Mouse (Mus musculus) limb, embryonic 12.5 days (tissue): ENCODE results near the gene Pin1rt1. TPM values are rescaled to one million over a fixed set of nuclear protein-coding genes. Genes with fewer than 3 reads are reported as not detected.

ENCODE experiments used
- ATAC-seq: fragments of 200-750 bp; cut with Nextera tagmentation; 2 replicates; pipeline ENCODE4 v1.8.0; 2017; ENCODE audit warnings: low read depth, moderate TSS enrichment; ENCODE audit not compliant: insufficient number of reproducible peaks, insufficient read depth, low FRiP score, low TSS enrichment
- H3K27ac ChIP-seq: fragments of 300-500 bp; sonication (generic); 2 replicates; pipeline ENCODE4 v1.5.1; 2016; ENCODE audit warnings: mild to moderate bottlenecking, moderate library complexity
- H3K27me3 ChIP-seq: fragments of 300-500 bp; sonication (generic); 2 replicates; pipeline ENCODE4 v1.6.1; 2016; ENCODE audit warnings: mild to moderate bottlenecking, moderate library complexity
- H3K36me3 ChIP-seq: fragments of 300-500 bp; sonication (generic); 2 replicates; pipeline ENCODE4 v1.6.1; 2016; ENCODE audit warnings: mild to moderate bottlenecking, moderate library complexity
- H3K4me1 ChIP-seq: fragments of 300-500 bp; sonication (generic); replicated peaks from 2 replicates; pipeline ENCODE4 v1.6.1; 2016
- H3K4me2 ChIP-seq: fragments of 300-500 bp; sonication (generic); 2 replicates; pipeline ENCODE4 v1.6.1; 2016; ENCODE audit warnings: mild to moderate bottlenecking, moderate library complexity
- H3K4me3 ChIP-seq: fragments of 300-500 bp; sonication (generic); replicated peaks from 2 replicates; pipeline ENCODE4 v1.5.1; 2016; ENCODE audit warnings: mild to moderate bottlenecking
- H3K9ac ChIP-seq: fragments of 300-500 bp; sonication (generic); replicated peaks from 2 replicates; pipeline ENCODE4 v1.6.1; 2016; ENCODE audit warnings: mild to moderate bottlenecking, moderate library complexity
- H3K9me3 ChIP-seq: fragments of 300-500 bp; sonication (generic); 2 replicates; pipeline ENCODE4 v1.6.1; 2016; ENCODE audit warnings: mild to moderate bottlenecking, moderate library complexity
- WGBS: fragments of 180-500 bp; shearing (Covaris S2); methylation state at CpG from one replicate; pipeline ENCODE4 v1.1.7; 2016; 5-methylcytosine and 5-hydroxymethylcytosine counted together
- polyA plus RNA-seq: library from polyadenylated mRNA; unstranded; fragments of >200 nt; fragmentation: Nextera tagmentation; extraction: Ambion mirVana; gene quantifications from 2 replicates; pipeline ENCODE4 v1.2.1, GENCODE M21; 2016

The Pin1rt1 gene
- polyA plus RNA-seq = 0.24 TPM in 1 of 2 replicates, not detected in the other

- no peak for ATAC-seq
- H3K9me3 ChIP-seq = no peaks in the 10 kb centered on the region
- H3K36me3 ChIP-seq = no peaks in the 10 kb centered on the region
- H3K9ac ChIP-seq = no peak within 1 kb of the TSS
- H3K4me2 ChIP-seq = no peak within 1 kb of the TSS
- 87% methylated on average over 4 of the region's 4 CpGs for WGBS
- H3K27ac ChIP-seq = no peak within 1 kb of the TSS
- H3K4me3 ChIP-seq = no peak within 1 kb of the TSS
- peaks cover 3% of the 10 kb centered on the region; the same call in 1 of the 2 replicates for H3K4me1 ChIP-seq
- 0 out of 2 replicates have a peak, but pooled peaks cover 6% of the 10 kb centered on the region for H3K27me3 ChIP-seq
Observed at GRCm38 (mm10) chr2:104716279-104716678, at the start of gene Pin1rt1. Gene Pin1rt1, minus strand, starts transcription at chr2:104716379.

GRCm38 (mm10) chr2:104764018-104764417, 47.8 kb upstream of the Pin1rt1 start:
- no peak overlapping the region for H3K27ac ChIP-seq
- H3K4me1 ChIP-seq = no peaks in the 10 kb centered on the region
- 91% methylated on average over 4 of the region's 4 CpGs for WGBS
- no peaks in the 10 kb centered on the region for H3K27me3 ChIP-seq
- no peak for ATAC-seq
- H3K4me2 ChIP-seq = no peak overlapping the region
- no peak overlapping the region for H3K4me3 ChIP-seq
- H3K9ac ChIP-seq = no peak overlapping the region
- no peaks in the 10 kb centered on the region for H3K9me3 ChIP-seq
- H3K36me3 ChIP-seq = peaks cover 72% of the 10 kb centered on the region

DNA sequence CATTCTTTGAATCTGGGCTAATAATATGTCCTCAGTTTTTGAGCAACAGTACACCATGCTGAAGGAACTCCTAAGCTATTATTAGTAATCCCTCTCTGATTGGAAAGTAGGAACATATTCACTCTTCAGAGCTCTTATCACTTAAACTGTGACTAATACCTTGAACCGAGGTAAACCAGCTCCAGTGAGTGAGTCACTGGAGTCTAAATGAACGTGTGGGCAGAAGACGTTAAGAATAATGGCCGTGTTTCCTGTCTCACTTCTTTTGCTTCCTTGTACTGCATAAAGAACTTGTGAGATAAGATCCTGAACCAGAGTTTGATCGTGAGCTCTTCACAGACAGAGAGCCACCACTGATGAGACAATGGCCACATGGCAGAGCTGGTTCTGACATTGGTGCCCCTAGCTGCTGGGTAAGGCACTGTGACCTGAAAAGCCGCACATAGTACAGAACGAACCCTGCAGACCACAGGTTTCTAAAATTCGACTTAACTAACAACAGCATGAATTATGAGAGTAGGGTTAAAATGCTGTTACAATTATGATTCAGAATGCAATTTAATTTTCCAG, 47.0 kb upstream of the Pin1rt1 start:
- no peak overlapping the region for H3K9ac ChIP-seq
- H3K27me3 ChIP-seq = no peaks in the 10 kb centered on the region
- H3K36me3 ChIP-seq = peaks cover 70% of the 10 kb centered on the region
- ATAC-seq = no peak
- no peak overlapping the region for H3K27ac ChIP-seq
- 86% methylated on average over 8 of the region's 8 CpGs for WGBS
- H3K9me3 ChIP-seq = no peaks in the 10 kb centered on the region
- H3K4me1 ChIP-seq = no peaks in the 10 kb centered on the region
- H3K4me2 ChIP-seq = no peak overlapping the region
- H3K4me3 ChIP-seq = no peak overlapping the region

DNA sequence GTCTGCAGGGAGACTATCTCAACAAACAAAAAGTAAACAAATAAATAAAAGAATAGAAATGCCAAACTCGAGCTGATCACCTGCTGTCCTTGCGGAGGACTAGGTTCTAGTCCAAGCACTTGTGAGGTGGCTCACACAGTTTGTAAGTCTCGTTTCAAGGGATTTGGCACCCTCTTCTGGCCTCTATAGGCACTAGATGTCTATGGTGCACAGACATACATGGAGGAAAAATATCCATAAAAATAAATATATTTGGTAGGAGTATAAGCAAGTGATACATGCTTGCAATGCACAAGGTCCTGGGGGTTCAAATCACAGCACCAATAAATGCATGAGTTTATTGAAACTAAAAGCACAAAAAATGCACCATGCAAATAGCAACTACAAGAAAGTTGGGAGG, 34.4 kb upstream of the Pin1rt1 start:
- 68% methylated on average over 3 of the region's 3 CpGs for WGBS
- Histone ChIP-seq H3K4me2 (no peak overlapping the region), H3K4me3 (no peak overlapping the region), H3K36me3 (peaks cover 11% of the 10 kb centered on the region), H3K4me1 (no peaks in the 10 kb centered on the region), H3K27me3 (no peaks in the 10 kb centered on the region), H3K9me3 (no peaks in the 10 kb centered on the region), H3K9ac (no peak overlapping the region), H3K27ac (no peak overlapping the region)
- ATAC-seq = no peak

- 78% methylated on average over 5 of the region's 5 CpGs for WGBS
- peaks cover 5% of the 10 kb centered on the region for H3K36me3 ChIP-seq
- no peak for ATAC-seq
- no peaks in the 10 kb centered on the region for H3K4me1 ChIP-seq
- peaks cover 3% of the 10 kb centered on the region; the same call in 1 of the 2 replicates for H3K27me3 ChIP-seq
- H3K9ac ChIP-seq = no peak overlapping the region
- no peak overlapping the region for H3K4me2 ChIP-seq
- H3K27ac ChIP-seq = no peak overlapping the region
- H3K9me3 ChIP-seq = no peaks in the 10 kb centered on the region
- H3K4me3 ChIP-seq = no peak overlapping the region
Observed at GRCm38 (mm10) chr2:104748652-104749183, 32.5 kb upstream of the Pin1rt1 start.

DNA sequence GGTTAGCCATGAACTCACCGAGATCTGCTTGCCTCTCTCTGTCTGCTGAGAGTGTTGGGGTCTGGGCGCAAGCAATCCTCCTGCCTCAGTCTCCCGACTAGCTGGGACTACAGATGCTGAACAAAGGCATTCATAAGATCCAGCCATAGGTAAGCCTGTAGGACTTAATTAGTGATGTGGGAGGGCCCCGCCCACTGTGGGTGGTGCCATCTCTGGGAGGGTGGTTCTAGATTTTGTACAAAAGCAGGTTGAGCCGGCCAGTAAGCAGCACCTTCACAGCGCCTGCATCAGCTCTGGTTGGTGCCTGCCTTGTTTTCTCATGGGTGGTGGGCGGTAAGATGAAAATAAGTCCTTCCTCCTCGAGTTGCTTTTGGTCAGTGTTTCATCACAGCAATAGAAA, 30.1 kb upstream of the Pin1rt1 start:
- Histone ChIP-seq H3K9ac (no peak overlapping the region), H3K4me1 (peaks cover 13% of the 10 kb centered on the region; the same call in 1 of the 2 replicates), H3K9me3 (no peaks in the 10 kb centered on the region), H3K27ac (no peak overlapping the region), H3K27me3 (peaks cover 26% of the 10 kb centered on the region), H3K36me3 (no peaks in the 10 kb centered on the region), H3K4me3 (no peak overlapping the region), H3K4me2 (no peak overlapping the region)
- ATAC-seq = no peak
- WGBS = 56% methylated on average over 8 of the region's 8 CpGs

DNA sequence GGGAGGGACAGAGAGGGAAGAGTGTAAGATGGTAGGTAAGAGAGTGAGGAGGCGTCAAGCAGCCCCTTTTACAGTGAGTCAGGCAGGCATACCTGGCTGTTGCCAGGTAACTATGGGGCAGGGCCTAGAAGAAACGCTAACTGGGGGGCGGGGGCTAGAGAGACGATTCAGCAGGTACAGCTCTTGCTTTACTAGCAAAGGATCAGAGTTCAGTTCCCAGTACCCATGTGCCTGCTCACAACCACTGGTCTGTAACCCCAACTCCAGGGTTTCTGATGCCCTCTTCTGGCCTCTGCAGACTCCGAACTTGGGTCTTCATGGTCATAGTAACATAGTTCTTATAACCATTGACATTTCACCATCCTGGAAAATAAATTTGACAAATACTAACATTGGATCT, 27.8 kb upstream of the Pin1rt1 start:
- Histone ChIP-seq H3K36me3 (no peaks in the 10 kb centered on the region), H3K4me3 (no peak overlapping the region), H3K4me1 (peaks cover 16% of the 10 kb centered on the region; the same call in 1 of the 2 replicates), H3K9me3 (no peaks in the 10 kb centered on the region), H3K27me3 (peaks cover 33% of the 10 kb centered on the region), H3K4me2 (no peak overlapping the region), H3K27ac (no peak overlapping the region), H3K9ac (no peak overlapping the region)
- ATAC-seq = no peak
- WGBS = 44% methylated on average over 5 of the region's 5 CpGs

DNA sequence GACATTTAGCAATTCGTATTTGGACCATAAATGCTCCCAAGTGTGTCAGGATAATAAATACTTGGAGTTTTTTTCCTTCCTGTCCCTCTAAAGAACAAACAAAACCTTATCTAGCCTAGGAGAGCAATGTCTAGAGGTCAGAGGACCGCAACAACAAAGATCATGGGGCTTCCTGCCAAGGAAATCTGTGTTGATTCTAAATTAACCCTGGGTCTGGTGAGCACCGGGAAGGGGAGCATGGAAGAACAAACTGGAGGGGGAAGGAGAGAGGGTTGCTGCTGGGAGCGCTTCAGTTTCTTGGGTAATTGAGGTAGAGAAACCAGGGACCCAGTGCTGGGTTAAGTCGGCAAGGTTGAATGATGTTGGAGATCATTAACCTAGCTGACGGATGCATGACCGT, 27.0 kb upstream of the Pin1rt1 start:
- Histone ChIP-seq H3K4me1 (peaks cover 16% of the 10 kb centered on the region; the same call in 1 of the 2 replicates), H3K4me3 (peak overlapping the region; percentile 78), H3K27me3 (peaks cover 33% of the 10 kb centered on the region), H3K4me2 (peak overlapping the region; percentile 93), H3K9me3 (no peaks in the 10 kb centered on the region), H3K9ac (peak overlapping the region; percentile 81; the same call in 1 of the 2 replicates), H3K27ac (no peak overlapping the region), H3K36me3 (no peaks in the 10 kb centered on the region)
- WGBS = 10% methylated on average over 7 of the region's 7 CpGs
- ATAC-seq = no peak

DNA sequence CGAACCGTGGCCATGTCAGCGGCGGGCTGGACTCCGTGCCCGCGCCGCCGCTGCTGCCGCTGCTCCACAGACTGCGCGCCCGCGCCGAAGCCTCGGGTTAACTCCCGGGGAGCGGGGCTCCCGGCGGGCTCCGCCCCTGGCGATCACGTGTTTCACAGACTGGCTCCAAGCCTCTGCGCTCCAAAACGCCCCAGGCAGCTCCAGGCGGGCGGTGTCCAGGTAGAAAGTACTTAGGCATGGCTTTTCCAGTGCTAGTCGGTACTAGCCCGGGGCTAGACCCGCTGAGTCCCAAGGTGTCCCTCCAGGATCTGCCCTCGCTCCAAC, 26.5 kb upstream of the Pin1rt1 start, which contains the start of gene Depdc7:
TSS of gene Depdc7 (minus strand) at position 138 of the 324 bp plus-strand sequence.
- H3K27ac ChIP-seq = no peak within 1 kb of the TSS
- no peaks in the 10 kb centered on the region for H3K9me3 ChIP-seq
- H3K27me3 ChIP-seq = peaks cover 33% of the 10 kb centered on the region
- peak within 1 kb of the TSS; percentile 93 for H3K4me2 ChIP-seq
- H3K4me1 ChIP-seq = peaks cover 16% of the 10 kb centered on the region; the same call in 1 of the 2 replicates
- under 1% methylated on average over 31 of the region's 31 CpGs for WGBS
- no peaks in the 10 kb centered on the region for H3K36me3 ChIP-seq
- peak within 1 kb of the TSS; percentile 81 for H3K9ac ChIP-seq
- peak within 1 kb of the TSS; percentile 78 for H3K4me3 ChIP-seq
- ATAC-seq = peak; percentile 82

- Histone ChIP-seq H3K36me3 (no peaks in the 10 kb centered on the region), H3K27me3 (peaks cover 33% of the 10 kb centered on the region), H3K27ac (no peak overlapping the region), H3K4me3 (peak overlapping the region; percentile 78), H3K9ac (peak overlapping the region; percentile 81), H3K4me1 (peaks cover 16% of the 10 kb centered on the region; the same call in 1 of the 2 replicates), H3K9me3 (no peaks in the 10 kb centered on the region), H3K4me2 (peak overlapping the region; percentile 93)
- 8% methylated on average over 29 of the region's 46 CpGs for WGBS
- no peak; the same call in 1 of the 2 replicates for ATAC-seq
Observed at GRCm38 (mm10) chr2:104741896-104742740, 25.9 kb upstream of the Pin1rt1 start.
